Mouse (Mus musculus) midbrain, embryonic 15.5 days (tissue): ENCODE results near the gene Hdac4. TPM values are rescaled to one million over a fixed set of nuclear protein-coding genes. Genes with fewer than 3 reads are reported as not detected.

Experiments
- ATAC-seq: fragments of 200-750 bp; cut with Nextera tagmentation; replicated peaks from 2 replicates; pipeline ENCODE4 v1.8.0; 2017; ENCODE audit warnings: moderate TSS enrichment
- H3K27ac ChIP-seq: fragments of 300-500 bp; sonication (generic); 2 replicates; pipeline ENCODE4 v1.5.1; 2015; ENCODE audit warnings: mild to moderate bottlenecking, inconsistent platforms
- H3K27me3 ChIP-seq: fragments of 300-500 bp; sonication (generic); replicated peaks from 2 replicates; pipeline ENCODE4 v1.6.1; 2015; ENCODE audit warnings: inconsistent platforms
- H3K36me3 ChIP-seq: fragments of 300-500 bp; sonication (generic); replicated peaks from 2 replicates; pipeline ENCODE4 v1.6.1; 2015; ENCODE audit warnings: inconsistent platforms
- H3K4me1 ChIP-seq: fragments of 300-500 bp; sonication (generic); 2 replicates; pipeline ENCODE4 v1.6.1; 2015; ENCODE audit warnings: inconsistent platforms
- H3K4me2 ChIP-seq: fragments of 300-500 bp; sonication (generic); 2 replicates; pipeline ENCODE4 v1.6.1; 2015; ENCODE audit warnings: inconsistent platforms, mild to moderate bottlenecking, moderate library complexity
- H3K4me3 ChIP-seq: fragments of 300-500 bp; sonication (generic); 2 replicates; pipeline ENCODE4 v1.5.1; 2015; ENCODE audit warnings: mild to moderate bottlenecking, inconsistent platforms
- H3K9ac ChIP-seq: fragments of 300-500 bp; sonication (generic); 2 replicates; pipeline ENCODE4 v1.6.1; 2015; ENCODE audit warnings: mild to moderate bottlenecking, inconsistent platforms
- H3K9me3 ChIP-seq: fragments of 300-500 bp; sonication (generic); 2 replicates; pipeline ENCODE4 v1.6.1; 2016; ENCODE audit warnings: inconsistent platforms
- WGBS: fragments of 180-500 bp; shearing (Covaris S2); methylation state at CpG from one replicate; pipeline ENCODE4 v1.1.7; 2015; ENCODE audit warnings: mixed read lengths; 5-methylcytosine and 5-hydroxymethylcytosine counted together
- polyA plus RNA-seq: library from polyadenylated mRNA; unstranded; fragments of >200 nt; fragmentation: Nextera tagmentation; extraction: Ambion mirVana; gene quantifications from 2 replicates; pipeline ENCODE4 v1.2.1, GENCODE M21; 2015

Gene Hdac4
- polyA plus RNA-seq, 1 experiment from 2014 or later = 27.9 TPM

- Histone ChIP-seq H3K27ac (no peak overlapping the region), H3K4me3 (no peak overlapping the region), H3K4me2 (no peak overlapping the region), H3K4me1 (no peaks in the 10 kb centered on the region), H3K9ac (no peak overlapping the region), H3K9me3 (no peaks in the 10 kb centered on the region), H3K27me3 (no peaks in the 10 kb centered on the region), H3K36me3 (no peaks in the 10 kb centered on the region)
- no peak for ATAC-seq
- WGBS = 81% methylated on average over 4 of the region's 4 CpGs
These were observed 179.4 kb downstream of the Hdac4 start for GRCm38 (mm10) chr1:92015938-92016672.

GRCm38 (mm10) chr1:92015252-92015651 lies 180.2 kb downstream of the Hdac4 start:
- Histone ChIP-seq H3K4me3 (no peak overlapping the region), H3K4me2 (no peak overlapping the region), H3K9ac (no peak overlapping the region), H3K4me1 (no peaks in the 10 kb centered on the region), H3K27me3 (no peaks in the 10 kb centered on the region), H3K36me3 (no peaks in the 10 kb centered on the region), H3K27ac (no peak overlapping the region), H3K9me3 (no peaks in the 10 kb centered on the region)
- no peak for ATAC-seq

GRCm38 (mm10) chr1:92014496-92014895 lies 181.0 kb downstream of the Hdac4 start:
- Histone ChIP-seq H3K9ac (no peak overlapping the region), H3K9me3 (no peaks in the 10 kb centered on the region), H3K4me1 (no peaks in the 10 kb centered on the region), H3K4me2 (no peak overlapping the region), H3K36me3 (no peaks in the 10 kb centered on the region), H3K4me3 (no peak overlapping the region), H3K27me3 (no peaks in the 10 kb centered on the region), H3K27ac (no peak overlapping the region)
- no peak for ATAC-seq

- WGBS = 45% methylated on average over 1 of the region's 1 CpGs
- no peak overlapping the region for H3K27ac ChIP-seq
- no peak for ATAC-seq
- no peaks in the 10 kb centered on the region for H3K9me3 ChIP-seq
- no peak overlapping the region for H3K9ac ChIP-seq
- no peaks in the 10 kb centered on the region for H3K36me3 ChIP-seq
- no peaks in the 10 kb centered on the region for H3K27me3 ChIP-seq
- H3K4me1 ChIP-seq = no peaks in the 10 kb centered on the region
- H3K4me2 ChIP-seq = no peak overlapping the region
- no peak overlapping the region for H3K4me3 ChIP-seq
These were observed 188.8 kb downstream of the Hdac4 start for GRCm38 (mm10) chr1:92006666-92007065.

- Histone ChIP-seq H3K27ac (no peak overlapping the region), H3K9me3 (no peaks in the 10 kb centered on the region), H3K27me3 (no peaks in the 10 kb centered on the region), H3K4me2 (no peak overlapping the region), H3K4me1 (no peaks in the 10 kb centered on the region), H3K4me3 (no peak overlapping the region), H3K36me3 (no peaks in the 10 kb centered on the region), H3K9ac (no peak overlapping the region)
- 47% methylated on average over 2 of the region's 2 CpGs for WGBS
- ATAC-seq = no peak
These were observed 189.9 kb downstream of the Hdac4 start for GRCm38 (mm10) chr1:92005617-92005940.

GRCm38 (mm10) chr1:92004906-92005616 lies 190.4 kb downstream of the Hdac4 start:
- no peaks in the 10 kb centered on the region for H3K4me1 ChIP-seq
- no peak overlapping the region for H3K27ac ChIP-seq
- WGBS = 77% methylated on average over 8 of the region's 8 CpGs

GRCm38 (mm10) chr1:92004122-92004521 lies 191.4 kb downstream of the Hdac4 start:
- Histone ChIP-seq H3K9me3 (no peaks in the 10 kb centered on the region), H3K4me1 (no peaks in the 10 kb centered on the region), H3K4me2 (no peak overlapping the region), H3K36me3 (no peaks in the 10 kb centered on the region), H3K9ac (no peak overlapping the region), H3K27me3 (no peaks in the 10 kb centered on the region), H3K27ac (no peak overlapping the region), H3K4me3 (no peak overlapping the region)
- WGBS = 71% methylated on average over 1 of the region's 1 CpGs
- no peak for ATAC-seq

More at GRCm38 (mm10) chr1:92004906-92005616, 190.4 kb downstream of the Hdac4 start:
- Histone ChIP-seq H3K36me3 (no peaks in the 10 kb centered on the region), H3K4me2 (no peak overlapping the region), H3K9me3 (no peaks in the 10 kb centered on the region), H3K27me3 (no peaks in the 10 kb centered on the region), H3K9ac (no peak overlapping the region), H3K4me3 (no peak overlapping the region)
- ATAC-seq = no peak

- H3K9me3 ChIP-seq = no peaks in the 10 kb centered on the region
- no peak overlapping the region for H3K9ac ChIP-seq
- no peak for ATAC-seq
- H3K27ac ChIP-seq = no peak overlapping the region
- no peaks in the 10 kb centered on the region for H3K27me3 ChIP-seq
- WGBS = 98% methylated on average over 2 of the region's 2 CpGs
- no peaks in the 10 kb centered on the region for H3K4me1 ChIP-seq
- no peaks in the 10 kb centered on the region for H3K36me3 ChIP-seq
- H3K4me2 ChIP-seq = no peak overlapping the region
- H3K4me3 ChIP-seq = no peak overlapping the region
These were observed 195.3 kb downstream of the Hdac4 start for GRCm38 (mm10) chr1:92000226-92000625.

GRCm38 (mm10) chr1:91993658-91994165 lies 201.8 kb downstream of the Hdac4 start:
- Histone ChIP-seq H3K27ac (no peak overlapping the region), H3K4me1 (no peaks in the 10 kb centered on the region), H3K9ac (no peak overlapping the region), H3K36me3 (peaks cover 5% of the 10 kb centered on the region; the same call in 1 of the 2 replicates), H3K4me2 (no peak overlapping the region), H3K27me3 (no peaks in the 10 kb centered on the region), H3K4me3 (no peak overlapping the region), H3K9me3 (no peaks in the 10 kb centered on the region)
- 52% methylated on average over 9 of the region's 9 CpGs for WGBS
- no peak for ATAC-seq

GRCm38 (mm10) chr1:91992652-91993051 lies 202.8 kb downstream of the Hdac4 start:
- no peaks in the 10 kb centered on the region for H3K4me1 ChIP-seq
- H3K27ac ChIP-seq = no peak overlapping the region
- no peaks in the 10 kb centered on the region for H3K9me3 ChIP-seq
- H3K27me3 ChIP-seq = no peaks in the 10 kb centered on the region
- H3K4me3 ChIP-seq = no peak overlapping the region
- no peak overlapping the region for H3K9ac ChIP-seq
- peaks cover 5% of the 10 kb centered on the region; the same call in 1 of the 2 replicates for H3K36me3 ChIP-seq
- no peak overlapping the region for H3K4me2 ChIP-seq
- WGBS = 82% methylated on average over 3 of the region's 3 CpGs
- ATAC-seq = no peak

GRCm38 (mm10) chr1:91991597-91991996 lies 203.9 kb downstream of the Hdac4 start:
- no peaks in the 10 kb centered on the region for H3K4me1 ChIP-seq
- no peak overlapping the region for H3K9ac ChIP-seq
- peaks cover 5% of the 10 kb centered on the region; the same call in 1 of the 2 replicates for H3K36me3 ChIP-seq
- no peak overlapping the region for H3K4me3 ChIP-seq
- ATAC-seq = no peak
- no peaks in the 10 kb centered on the region for H3K27me3 ChIP-seq
- H3K4me2 ChIP-seq = no peak overlapping the region
- H3K9me3 ChIP-seq = no peaks in the 10 kb centered on the region
- no peak overlapping the region for H3K27ac ChIP-seq

GRCm38 (mm10) chr1:91990852-91991251 lies 204.6 kb downstream of the Hdac4 start:
- no peaks in the 10 kb centered on the region for H3K27me3 ChIP-seq
- peaks cover 5% of the 10 kb centered on the region; the same call in 1 of the 2 replicates for H3K36me3 ChIP-seq

GRCm38 (mm10) chr1:91988866-91989265 lies 206.6 kb downstream of the Hdac4 start:
- H3K4me2 ChIP-seq = no peak overlapping the region
- H3K4me1 ChIP-seq = no peaks in the 10 kb centered on the region
- H3K9ac ChIP-seq = no peak overlapping the region
- no peak overlapping the region for H3K27ac ChIP-seq
- peaks cover 13% of the 10 kb centered on the region for H3K36me3 ChIP-seq
- no peaks in the 10 kb centered on the region for H3K9me3 ChIP-seq
- no peak overlapping the region for H3K4me3 ChIP-seq
- 100% methylated on average over 1 of the region's 1 CpGs for WGBS
- no peak for ATAC-seq
- no peaks in the 10 kb centered on the region for H3K27me3 ChIP-seq

More at GRCm38 (mm10) chr1:91990852-91991251, 204.6 kb downstream of the Hdac4 start:
- Histone ChIP-seq H3K27ac (no peak overlapping the region), H3K9ac (no peak overlapping the region), H3K9me3 (no peaks in the 10 kb centered on the region), H3K4me1 (no peaks in the 10 kb centered on the region), H3K4me3 (no peak overlapping the region), H3K4me2 (no peak overlapping the region)
- WGBS = 71% methylated on average over 5 of the region's 5 CpGs
- ATAC-seq = no peak
